Mouse (Mus musculus) brain, embryonic 14.5 days (tissue): ENCODE data around the gene Tpst2.

Experiments
- CTCF ChIP-seq: fragments of 200-500 bp; IDR thresholded peaks from 2 replicates; pipeline ENCODE4 v1.5.1; 2012; ENCODE audit warnings: inconsistent platforms, mild to moderate bottlenecking, moderate library complexity, borderline replicate concordance; ENCODE audit not compliant: insufficient read depth, insufficient read length; ENCODE audit errors: extremely low read depth
- POLR2A ChIP-seq: fragments of 200-500 bp; IDR thresholded peaks from 2 replicates; pipeline ENCODE4 v1.6.1; 2012; ENCODE audit warnings: mild to moderate bottlenecking, inconsistent platforms, borderline replicate concordance; ENCODE audit not compliant: poor library complexity, insufficient read depth, insufficient read length, severe bottlenecking; ENCODE audit errors: extremely low read depth

DNA sequence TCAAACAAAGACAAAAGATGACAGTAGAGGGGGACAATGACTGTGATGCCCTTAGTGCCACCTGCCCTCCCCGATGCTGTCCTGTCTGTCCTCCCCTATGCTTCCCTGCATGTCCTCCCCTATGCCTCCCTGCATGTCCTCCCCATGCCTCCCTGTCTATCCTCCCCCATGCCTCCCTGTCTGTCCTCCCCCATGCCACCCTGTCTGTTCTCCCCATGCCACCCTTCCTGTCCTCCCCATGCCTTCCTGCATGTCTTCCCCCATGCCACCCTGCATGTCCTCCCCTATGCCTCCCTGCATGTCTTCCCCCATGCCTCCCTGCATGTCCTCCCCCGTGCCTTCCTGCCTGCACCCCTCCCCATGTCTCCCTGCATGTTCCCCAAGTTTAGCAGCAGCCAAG, 23.6 kb downstream of the Tpst2 start:
- TF ChIP-seq CTCF (no peak), POLR2A (no peak)
